Mouse (Mus musculus) kidney, embryonic 15.5 days (tissue): Measurements from ENCODE around the gene Chdh. TPM values are rescaled to one million over a fixed set of nuclear protein-coding genes. Genes with fewer than 3 reads are reported as not detected.

Source experiments
- ATAC-seq: fragments of 200-750 bp; cut with Nextera tagmentation; replicated peaks from 2 replicates; pipeline ENCODE4 v1.8.0; 2017; ENCODE audit warnings: moderate TSS enrichment; ENCODE audit not compliant: low FRiP score
- H3K27ac ChIP-seq: fragments of 300-500 bp; sonication (generic); 2 replicates; pipeline ENCODE4 v1.5.1; 2015; ENCODE audit warnings: mild to moderate bottlenecking, inconsistent platforms
- H3K27me3 ChIP-seq: fragments of 300-500 bp; sonication (generic); 2 replicates; pipeline ENCODE4 v1.6.1; 2015; ENCODE audit warnings: inconsistent platforms
- H3K36me3 ChIP-seq: fragments of 300-500 bp; sonication (generic); 2 replicates; pipeline ENCODE4 v1.6.1; 2015; ENCODE audit warnings: inconsistent platforms
- H3K4me1 ChIP-seq: fragments of 300-500 bp; sonication (generic); 2 replicates; pipeline ENCODE4 v1.6.1; 2015; ENCODE audit warnings: inconsistent platforms
- H3K4me2 ChIP-seq: fragments of 300-500 bp; sonication (generic); 2 replicates; pipeline ENCODE4 v1.6.1; 2015; ENCODE audit warnings: moderate library complexity, mild to moderate bottlenecking, inconsistent platforms
- H3K4me3 ChIP-seq: fragments of 300-500 bp; sonication (generic); replicated peaks from 2 replicates; pipeline ENCODE4 v1.5.1; 2015; ENCODE audit warnings: mild to moderate bottlenecking, inconsistent platforms
- H3K9ac ChIP-seq: fragments of 300-500 bp; sonication (generic); 2 replicates; pipeline ENCODE4 v1.6.1; 2015; ENCODE audit warnings: mild to moderate bottlenecking, inconsistent platforms
- H3K9me3 ChIP-seq: fragments of 300-500 bp; sonication (generic); replicated peaks from 2 replicates; pipeline ENCODE4 v1.6.1; 2016; ENCODE audit warnings: inconsistent platforms
- WGBS: fragments of 180-500 bp; shearing (Covaris S2); methylation state at CpG from one replicate; pipeline ENCODE4 v1.1.7; 2015; ENCODE audit warnings: mixed read lengths; 5-methylcytosine and 5-hydroxymethylcytosine counted together
- polyA plus RNA-seq: library from polyadenylated mRNA; unstranded; fragments of >200 nt; fragmentation: Nextera tagmentation; extraction: Ambion mirVana; gene quantifications from 2 replicates; pipeline ENCODE4 v1.2.1, GENCODE M21; 2015

The Chdh gene
- polyA plus RNA-seq, 1 experiment from 2014 or later, result 1.4 TPM

DNA sequence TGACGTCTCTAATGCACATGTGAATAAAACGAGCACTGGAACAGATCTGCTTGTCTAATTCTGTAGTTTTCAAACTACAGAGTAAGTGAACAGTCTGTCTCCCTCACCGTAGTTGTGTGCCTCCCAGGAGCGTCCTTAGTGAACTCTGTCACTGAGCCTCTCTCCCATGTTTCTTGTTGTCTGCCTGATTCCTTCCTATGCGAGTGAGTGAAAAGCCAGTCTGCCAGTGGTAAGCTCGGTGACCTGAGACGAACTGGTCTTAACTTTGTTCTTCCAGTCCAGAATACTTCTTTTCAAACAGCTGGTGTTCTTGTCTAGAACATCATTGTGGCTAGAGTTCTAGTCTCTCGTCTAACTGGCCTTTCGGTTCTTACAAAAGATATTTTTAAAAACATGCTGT lies 21.1 kb upstream of the Chdh start:
- Histone ChIP-seq H3K9ac (no peak overlapping the region), H3K27ac (no peak overlapping the region), H3K4me1 (no peaks in the 10 kb centered on the region), H3K4me3 (no peak overlapping the region), H3K27me3 (no peaks in the 10 kb centered on the region), H3K9me3 (no peaks in the 10 kb centered on the region), H3K36me3 (peaks cover 100% of the 10 kb centered on the region), H3K4me2 (no peak overlapping the region)
- no peak for ATAC-seq
- 88% methylated on average over 9 of the region's 9 CpGs for WGBS

- Histone ChIP-seq H3K4me2 (no peak overlapping the region), H3K4me3 (no peak overlapping the region), H3K27ac (no peak overlapping the region), H3K9me3 (no peaks in the 10 kb centered on the region), H3K4me1 (no peaks in the 10 kb centered on the region), H3K27me3 (no peaks in the 10 kb centered on the region), H3K36me3 (peaks cover 100% of the 10 kb centered on the region), H3K9ac (no peak overlapping the region)
- WGBS, result 94% methylated on average over 4 of the region's 4 CpGs
- ATAC-seq, result no peak
Observed at GRCm38 (mm10) chr14:29988337-29988736, 20.5 kb upstream of the Chdh start.

DNA sequence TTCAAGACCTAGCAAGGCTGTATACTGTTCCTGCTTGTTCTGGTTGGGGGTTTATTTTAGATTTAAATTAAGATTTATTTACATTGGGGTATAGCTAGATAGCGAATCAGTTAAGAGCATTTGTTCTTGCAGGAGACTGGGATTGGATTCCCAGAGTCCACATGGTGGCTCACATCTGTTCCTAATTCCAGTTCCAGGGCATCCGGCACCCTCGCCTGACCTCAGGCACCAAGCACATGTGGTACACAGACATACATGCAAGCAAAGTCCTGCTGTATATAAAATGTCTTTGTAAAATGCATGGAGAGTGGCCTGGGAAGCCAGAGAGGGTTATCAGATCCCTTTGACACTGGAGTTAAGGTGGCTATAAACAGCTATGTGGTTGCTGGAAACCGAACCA lies 13.8 kb upstream of the Chdh start:
- Histone ChIP-seq H3K9me3 (no peaks in the 10 kb centered on the region), H3K4me2 (no peak overlapping the region), H3K27me3 (no peaks in the 10 kb centered on the region), H3K27ac (no peak overlapping the region), H3K36me3 (peaks cover 79% of the 10 kb centered on the region), H3K4me1 (0 out of 2 replicates have a peak, but pooled peaks cover 3% of the 10 kb centered on the region), H3K4me3 (no peak overlapping the region), H3K9ac (no peak overlapping the region)
- WGBS, result 90% methylated on average over 4 of the region's 4 CpGs
- ATAC-seq, result no peak

DNA sequence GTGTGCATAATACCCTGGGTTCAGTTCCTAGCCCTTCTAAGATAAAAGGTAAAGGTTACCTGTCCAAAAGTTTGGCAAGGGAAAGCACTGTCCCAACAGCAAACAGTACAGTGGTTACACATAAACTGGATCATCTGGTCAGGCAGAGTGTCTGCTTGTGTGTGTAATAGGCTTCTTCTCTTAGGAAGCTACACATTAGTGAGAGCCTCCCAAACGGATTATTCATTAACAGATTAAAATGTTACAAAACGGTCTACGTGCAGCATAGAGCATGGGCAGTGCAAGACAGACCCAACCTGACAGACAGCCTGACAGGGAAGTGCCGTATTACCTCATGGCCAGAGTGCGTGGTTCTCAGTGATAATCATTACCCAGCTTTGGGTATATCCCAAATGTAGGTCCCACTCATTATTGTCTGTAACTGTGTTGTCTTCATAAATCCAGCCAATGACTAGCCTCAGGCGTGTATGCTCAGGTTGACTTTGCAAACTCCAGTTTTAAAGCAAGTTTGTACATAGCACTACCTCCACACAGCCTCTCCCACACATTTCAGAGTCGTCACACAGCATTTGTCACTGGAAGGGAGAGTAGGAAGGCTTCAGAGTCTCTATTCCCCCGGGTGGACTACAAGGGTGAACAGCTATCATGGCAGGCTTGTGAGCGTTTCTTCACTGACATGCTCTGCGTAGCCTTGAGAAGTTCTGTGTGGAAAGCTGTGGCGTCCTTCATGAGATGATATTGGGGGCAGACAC lies 12.6 kb upstream of the Chdh start:
- Histone ChIP-seq H3K27ac (peak overlapping the region; percentile 54; the same call in 1 of the 2 replicates), H3K4me3 (no peak overlapping the region), H3K4me1 (0 out of 2 replicates have a peak, but pooled peaks cover 3% of the 10 kb centered on the region), H3K36me3 (peaks cover 67% of the 10 kb centered on the region), H3K4me2 (no peak overlapping the region), H3K27me3 (no peaks in the 10 kb centered on the region), H3K9ac (no peak overlapping the region), H3K9me3 (no peaks in the 10 kb centered on the region)
- peak; percentile 90 for ATAC-seq
- WGBS, result 78% methylated on average over 11 of the region's 11 CpGs

DNA sequence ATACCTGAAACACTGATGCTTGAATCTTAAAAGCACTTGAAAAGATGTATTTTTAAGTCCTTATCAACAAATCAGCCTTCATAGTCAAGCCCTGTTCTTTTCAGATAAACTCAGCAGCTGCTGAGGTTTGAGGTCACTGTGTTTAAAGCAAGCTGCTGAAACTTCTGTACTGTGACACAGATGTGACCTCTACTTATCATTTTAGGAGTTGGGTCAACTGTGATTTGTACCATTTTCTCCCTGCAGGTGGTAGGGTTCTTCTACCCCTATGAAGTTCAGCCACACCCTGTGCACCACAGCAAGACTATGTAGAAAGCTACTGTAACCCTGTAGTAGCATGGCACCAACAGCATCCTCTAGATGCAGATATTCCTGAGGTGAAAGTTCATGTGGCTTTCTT lies 11.5 kb upstream of the Chdh start:
- no peaks in the 10 kb centered on the region for H3K9me3 ChIP-seq
- H3K9ac ChIP-seq, result no peak overlapping the region
- no peak overlapping the region for H3K4me2 ChIP-seq
- H3K27me3 ChIP-seq, result no peaks in the 10 kb centered on the region
- H3K4me1 ChIP-seq, result 0 out of 2 replicates have a peak, but pooled peaks cover 3% of the 10 kb centered on the region
- H3K27ac ChIP-seq, result no peak overlapping the region
- peaks cover 56% of the 10 kb centered on the region for H3K36me3 ChIP-seq
- no peak for ATAC-seq
- H3K4me3 ChIP-seq, result no peak overlapping the region

- H3K36me3 ChIP-seq, result peaks cover 40% of the 10 kb centered on the region
- H3K9ac ChIP-seq, result no peak overlapping the region
Observed at GRCm38 (mm10) chr14:29998747-29999474, 9.9 kb upstream of the Chdh start.

GRCm38 (mm10) chr14:29999475-29999811 lies 9.4 kb upstream of the Chdh start:
- Histone ChIP-seq H3K36me3 (peaks cover 35% of the 10 kb centered on the region), H3K27me3 (no peaks in the 10 kb centered on the region), H3K4me1 (0 out of 2 replicates have a peak, but pooled peaks cover 3% of the 10 kb centered on the region), H3K4me2 (no peak overlapping the region), H3K9ac (no peak overlapping the region), H3K27ac (no peak overlapping the region), H3K9me3 (no peaks in the 10 kb centered on the region), H3K4me3 (no peak overlapping the region)
- ATAC-seq, result no peak
- WGBS, result 87% methylated on average over 3 of the region's 3 CpGs

More at GRCm38 (mm10) chr14:29998747-29999474, 9.9 kb upstream of the Chdh start:
- 0 out of 2 replicates have a peak, but pooled peaks cover 3% of the 10 kb centered on the region for H3K4me1 ChIP-seq
- H3K4me2 ChIP-seq, result no peak overlapping the region
- H3K27ac ChIP-seq, result no peak overlapping the region
- 85% methylated on average over 13 of the region's 13 CpGs for WGBS
- H3K9me3 ChIP-seq, result no peaks in the 10 kb centered on the region
- H3K27me3 ChIP-seq, result no peaks in the 10 kb centered on the region
- no peak for ATAC-seq
- no peak overlapping the region for H3K4me3 ChIP-seq

DNA sequence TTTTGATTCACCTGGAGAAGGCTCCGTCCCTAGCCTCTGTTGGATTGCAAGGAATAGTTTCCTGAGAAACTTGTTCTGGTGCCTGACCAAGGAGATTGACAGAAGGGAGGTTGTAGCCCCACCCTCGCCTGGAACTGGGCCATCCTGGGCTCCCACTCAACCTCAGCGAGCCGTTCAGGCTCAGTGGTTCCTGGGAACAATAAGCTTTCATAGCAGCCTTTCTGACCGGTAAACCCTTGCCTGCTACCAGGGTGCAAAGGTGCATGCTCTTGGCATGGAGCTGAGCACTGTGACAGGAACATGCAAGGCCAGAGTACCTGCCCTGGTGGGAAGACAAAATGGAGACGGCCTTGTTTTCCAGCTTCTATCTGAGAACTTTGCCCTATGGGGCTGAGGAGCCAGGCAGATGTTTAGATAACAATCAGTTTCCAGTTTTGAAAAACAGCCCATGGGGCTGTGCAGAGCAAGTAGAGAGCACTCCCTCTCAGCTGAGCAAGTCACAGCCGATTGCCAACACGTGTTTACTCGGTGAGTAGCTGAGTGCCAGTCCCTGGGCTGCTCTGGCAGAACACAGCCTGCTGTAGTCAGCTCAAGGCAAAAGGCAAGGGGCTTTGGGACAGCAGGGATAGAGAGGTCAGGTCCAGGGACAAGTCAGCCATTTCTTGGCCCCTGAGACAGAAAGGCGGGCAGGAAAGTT lies 1.2 kb downstream of the Chdh start:
- Histone ChIP-seq H3K36me3 (no peaks in the 10 kb centered on the region), H3K4me2 (0 out of 2 replicates have a peak overlapping the region, but pooled peaks have one; percentile 92), H3K9me3 (no peaks in the 10 kb centered on the region), H3K4me3 (no peak overlapping the region), H3K27me3 (peaks cover 34% of the 10 kb centered on the region), H3K9ac (no peak overlapping the region), H3K27ac (peak overlapping the region; percentile 61), H3K4me1 (peaks cover 28% of the 10 kb centered on the region)
- WGBS, result 59% methylated on average over 10 of the region's 10 CpGs
- peak; percentile 54; the same call in 1 of the 2 replicates for ATAC-seq

- Histone ChIP-seq H3K4me3 (no peak overlapping the region), H3K4me2 (no peak overlapping the region), H3K4me1 (peaks cover 28% of the 10 kb centered on the region), H3K9ac (no peak overlapping the region), H3K36me3 (no peaks in the 10 kb centered on the region), H3K27ac (peak overlapping the region; percentile 46; the same call in 1 of the 2 replicates), H3K27me3 (peaks cover 34% of the 10 kb centered on the region), H3K9me3 (no peaks in the 10 kb centered on the region)
- 63% methylated on average over 10 of the region's 10 CpGs for WGBS
- no peak; the same call in 1 of the 2 replicates for ATAC-seq
Observed at GRCm38 (mm10) chr14:30011886-30012560, 3.2 kb downstream of the Chdh start.

GRCm38 (mm10) chr14:30014487-30014886 lies 5.7 kb downstream of the Chdh start:
- peaks cover 15% of the 10 kb centered on the region for H3K4me1 ChIP-seq
- H3K36me3 ChIP-seq, result no peaks in the 10 kb centered on the region
- no peaks in the 10 kb centered on the region for H3K9me3 ChIP-seq
- no peak overlapping the region for H3K4me3 ChIP-seq
- H3K4me2 ChIP-seq, result no peak overlapping the region
- H3K27me3 ChIP-seq, result peaks cover 10% of the 10 kb centered on the region; the same call in 1 of the 2 replicates
- 48% methylated on average over 10 of the region's 10 CpGs for WGBS
- H3K9ac ChIP-seq, result no peak overlapping the region
- H3K27ac ChIP-seq, result no peak overlapping the region
- ATAC-seq, result no peak

GRCm38 (mm10) chr14:30015008-30015407 lies 6.2 kb downstream of the Chdh start:
- Histone ChIP-seq H3K9ac (no peak overlapping the region), H3K4me2 (no peak overlapping the region), H3K4me3 (no peak overlapping the region), H3K36me3 (no peaks in the 10 kb centered on the region), H3K27me3 (0 out of 2 replicates have a peak, but pooled peaks cover 5% of the 10 kb centered on the region), H3K9me3 (no peaks in the 10 kb centered on the region), H3K4me1 (peaks cover 10% of the 10 kb centered on the region), H3K27ac (no peak overlapping the region)
- no peak for ATAC-seq
- WGBS, result 64% methylated on average over 1 of the region's 1 CpGs
